Mouse (Mus musculus): ENCODE data around the gene Safb. TPM values are rescaled to one million over a fixed set of nuclear protein-coding genes. Genes with fewer than 3 reads are reported as not detected.

The Safb gene
- 86.9 and 95.7 TPM in 2 replicates for polyA plus RNA-seq (2015; fragmentation: Nextera tagmentation; extraction: Ambion mirVana)

- under 1% methylated on average over 83 of the region's 101 CpGs for WGBS
- H3K4me1 ChIP-seq (replicated peaks; ENCODE audit: control insufficient read depth, insufficient read depth, low read length) = peaks cover 30% of the 10 kb centered on the region
Observed at GRCm38 (mm10) chr17:56584257-56585130, at the start of gene Safb, which contains the start of gene Safb2. TSS of gene Safb (plus strand) at chr17:56584825. TSS of gene Safb2 (minus strand) at chr17:56584585.

DNA sequence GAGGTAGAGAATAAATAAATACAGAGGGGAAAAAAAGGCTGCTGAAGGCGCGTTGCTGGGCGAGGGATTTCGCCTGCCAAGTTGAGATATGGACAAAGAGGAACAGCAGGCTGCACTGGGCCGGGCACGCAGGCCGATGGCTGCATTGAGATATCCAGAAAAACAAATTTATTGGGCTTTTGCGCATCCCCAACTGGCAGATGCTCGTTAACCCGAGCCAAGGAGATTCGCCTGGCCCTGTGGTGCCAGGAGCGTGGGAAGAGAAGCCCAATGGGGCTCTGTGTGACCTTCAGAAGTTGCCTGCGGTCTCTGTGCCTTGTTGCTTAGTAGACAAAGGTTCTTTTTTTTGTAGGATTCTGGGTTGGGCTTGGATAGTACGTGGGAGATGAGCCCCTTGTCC is 48.4 kb upstream of the Safb start:
- 57% methylated on average over 14 of the region's 14 CpGs for WGBS
- no peak overlapping the region for H3K9ac ChIP-seq (ENCODE audit: low read length)
- no peak for ATAC-seq (ENCODE audit: low read depth)

More at GRCm38 (mm10) chr17:56584257-56585130, at the start of gene Safb, which contains the start of gene Safb2:
- Histone ChIP-seq H3K27me3 (ENCODE audit: control insufficient read depth, insufficient read depth, low read depth, low read length) (no peaks in the 10 kb centered on the region), H3K4me2 (ENCODE audit: low read depth, low read length) (peak within 1 kb of the TSS; percentile 85), H3K9me3 (ENCODE audit: control insufficient read depth, low read length) (no peaks in the 10 kb centered on the region), H3K36me3 (ENCODE audit: control insufficient read depth, insufficient read depth, low read length) (peaks cover 40% of the 10 kb centered on the region), H3K27ac (ENCODE audit: low read length) (peak within 1 kb of the TSS; percentile 97), H3K9ac (ENCODE audit: low read length) (peak within 1 kb of the TSS; percentile 96), H3K4me3 (ENCODE audit: low read length) (peak within 1 kb of the TSS; percentile 98)
- peak; percentile 96 for ATAC-seq (ENCODE audit: low read depth)

DNA sequence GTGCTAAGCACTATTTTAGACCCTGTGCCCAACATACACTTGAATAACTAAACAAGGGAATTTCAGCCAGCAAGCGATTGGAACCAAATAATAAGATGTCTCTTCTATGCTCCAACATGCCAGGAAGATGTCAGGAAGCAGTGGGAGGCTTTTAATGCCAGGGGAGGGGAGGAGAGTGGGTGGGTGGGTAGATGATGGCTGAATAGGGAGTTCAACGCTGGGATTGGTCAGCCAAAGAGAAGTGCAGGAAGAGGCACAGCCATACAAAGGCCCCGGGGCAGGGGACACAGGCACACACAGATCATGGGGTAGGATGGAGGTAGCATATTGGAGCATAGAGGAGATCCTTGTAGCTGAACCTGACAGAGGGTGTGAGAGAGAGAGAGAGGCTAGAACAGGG is 47.8 kb upstream of the Safb start:
- Histone ChIP-seq H3K27me3 (ENCODE audit: control insufficient read depth, insufficient read depth, low read depth, low read length) (no peaks in the 10 kb centered on the region), H3K9ac (ENCODE audit: low read length) (no peak overlapping the region), H3K4me3 (ENCODE audit: low read length) (no peak overlapping the region), H3K9me3 (ENCODE audit: control insufficient read depth, low read length) (no peaks in the 10 kb centered on the region), H3K36me3 (ENCODE audit: control insufficient read depth, insufficient read depth, low read length) (no peaks in the 10 kb centered on the region), H3K4me2 (ENCODE audit: low read depth, low read length) (no peak overlapping the region), H3K27ac (ENCODE audit: low read length) (no peak overlapping the region), H3K4me1 (replicated peaks; ENCODE audit: control insufficient read depth, insufficient read depth, low read length) (no peaks in the 10 kb centered on the region)
- no peak for ATAC-seq (ENCODE audit: low read depth)
- WGBS = 70% methylated on average over 3 of the region's 3 CpGs

More for the DNA sequence above, 48.4 kb upstream of the Safb start:
- H3K27me3 ChIP-seq (ENCODE audit: control insufficient read depth, insufficient read depth, low read depth, low read length) = no peaks in the 10 kb centered on the region
- H3K4me2 ChIP-seq (ENCODE audit: low read depth, low read length) = no peak overlapping the region
- no peaks in the 10 kb centered on the region for H3K9me3 ChIP-seq (ENCODE audit: control insufficient read depth, low read length)
- no peak overlapping the region for H3K27ac ChIP-seq (ENCODE audit: low read length)
- no peaks in the 10 kb centered on the region for H3K36me3 ChIP-seq (ENCODE audit: control insufficient read depth, insufficient read depth, low read length)
- no peaks in the 10 kb centered on the region for H3K4me1 ChIP-seq (replicated peaks; ENCODE audit: control insufficient read depth, insufficient read depth, low read length)
- no peak overlapping the region for H3K4me3 ChIP-seq (ENCODE audit: low read length)

DNA sequence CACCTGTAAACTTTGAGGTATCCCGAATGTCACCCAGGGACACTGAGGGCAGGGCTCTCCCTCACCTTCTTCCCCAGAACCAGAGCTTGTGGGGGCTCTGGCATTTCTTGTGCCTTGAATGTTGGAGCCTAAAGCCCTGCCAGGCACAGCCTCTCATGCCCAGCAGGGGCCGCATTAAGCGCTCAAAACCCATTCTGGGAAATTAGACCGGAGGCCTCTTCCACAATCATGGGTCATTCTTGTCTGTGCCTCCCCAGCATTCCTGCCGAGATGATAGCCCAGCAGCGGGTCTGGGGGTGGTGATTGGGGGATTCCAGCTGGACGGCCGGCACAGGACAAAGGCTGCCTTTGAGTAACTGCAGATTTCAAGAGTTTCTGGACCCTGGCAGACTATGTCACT is 46.7 kb upstream of the Safb start:
- H3K36me3 ChIP-seq (ENCODE audit: control insufficient read depth, insufficient read depth, low read length) = no peaks in the 10 kb centered on the region
- no peaks in the 10 kb centered on the region for H3K9me3 ChIP-seq (ENCODE audit: control insufficient read depth, low read length)
- no peak for ATAC-seq (ENCODE audit: low read depth)
- no peak overlapping the region for H3K27ac ChIP-seq (ENCODE audit: low read length)
- no peaks in the 10 kb centered on the region for H3K4me1 ChIP-seq (replicated peaks; ENCODE audit: control insufficient read depth, insufficient read depth, low read length)
- H3K27me3 ChIP-seq (ENCODE audit: control insufficient read depth, insufficient read depth, low read depth, low read length) = no peaks in the 10 kb centered on the region
- 35% methylated on average over 8 of the region's 8 CpGs for WGBS
- no peak overlapping the region for H3K9ac ChIP-seq (ENCODE audit: low read length)
- no peak overlapping the region for H3K4me2 ChIP-seq (ENCODE audit: low read depth, low read length)
- no peak overlapping the region for H3K4me3 ChIP-seq (ENCODE audit: low read length)

DNA sequence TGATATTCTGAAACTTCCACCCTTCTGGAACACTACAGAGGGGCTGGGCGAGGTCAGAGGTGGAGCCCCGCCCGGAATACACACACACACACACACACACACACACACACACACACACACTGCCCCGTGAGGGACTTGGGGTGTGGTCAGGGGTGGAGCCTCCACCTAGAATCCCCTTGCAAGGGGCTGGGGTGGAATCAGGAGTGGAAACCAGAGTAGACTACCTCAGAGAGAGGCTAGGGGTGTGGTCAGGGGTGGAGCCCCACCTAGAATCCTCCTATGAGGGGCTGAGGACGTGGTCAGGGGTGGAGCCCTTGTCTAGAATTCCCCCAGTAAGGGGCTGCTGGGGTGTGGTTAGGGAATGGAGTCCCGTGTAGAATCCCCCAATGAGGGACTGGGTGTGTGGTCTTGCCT is 44.1 kb upstream of the Safb start:
- no peak overlapping the region for H3K27ac ChIP-seq (ENCODE audit: low read length)
- WGBS = 19% methylated on average over 6 of the region's 6 CpGs
- no peaks in the 10 kb centered on the region for H3K27me3 ChIP-seq (ENCODE audit: control insufficient read depth, insufficient read depth, low read depth, low read length)
- ATAC-seq (ENCODE audit: low read depth) = peak; percentile 47; the same call in 1 of the 2 replicates
- no peak overlapping the region for H3K4me2 ChIP-seq (ENCODE audit: low read depth, low read length)
- H3K9me3 ChIP-seq (ENCODE audit: control insufficient read depth, low read length) = no peaks in the 10 kb centered on the region
- no peaks in the 10 kb centered on the region for H3K36me3 ChIP-seq (ENCODE audit: control insufficient read depth, insufficient read depth, low read length)
- no peaks in the 10 kb centered on the region for H3K4me1 ChIP-seq (replicated peaks; ENCODE audit: control insufficient read depth, insufficient read depth, low read length)
- H3K9ac ChIP-seq (ENCODE audit: low read length) = no peak overlapping the region
- no peak overlapping the region for H3K4me3 ChIP-seq (ENCODE audit: low read length)

GRCm38 (mm10) chr17:56542736-56543135 is 41.9 kb upstream of the Safb start:
- Histone ChIP-seq H3K27ac (ENCODE audit: low read length) (no peak overlapping the region), H3K9me3 (ENCODE audit: control insufficient read depth, low read length) (no peaks in the 10 kb centered on the region), H3K4me2 (ENCODE audit: low read depth, low read length) (no peak overlapping the region), H3K27me3 (ENCODE audit: control insufficient read depth, insufficient read depth, low read depth, low read length) (no peaks in the 10 kb centered on the region), H3K4me3 (ENCODE audit: low read length) (no peak overlapping the region), H3K4me1 (replicated peaks; ENCODE audit: control insufficient read depth, insufficient read depth, low read length) (no peaks in the 10 kb centered on the region), H3K9ac (ENCODE audit: low read length) (no peak overlapping the region), H3K36me3 (ENCODE audit: control insufficient read depth, insufficient read depth, low read length) (no peaks in the 10 kb centered on the region)
- 52% methylated on average over 8 of the region's 8 CpGs for WGBS
- no peak for ATAC-seq (ENCODE audit: low read depth)

DNA sequence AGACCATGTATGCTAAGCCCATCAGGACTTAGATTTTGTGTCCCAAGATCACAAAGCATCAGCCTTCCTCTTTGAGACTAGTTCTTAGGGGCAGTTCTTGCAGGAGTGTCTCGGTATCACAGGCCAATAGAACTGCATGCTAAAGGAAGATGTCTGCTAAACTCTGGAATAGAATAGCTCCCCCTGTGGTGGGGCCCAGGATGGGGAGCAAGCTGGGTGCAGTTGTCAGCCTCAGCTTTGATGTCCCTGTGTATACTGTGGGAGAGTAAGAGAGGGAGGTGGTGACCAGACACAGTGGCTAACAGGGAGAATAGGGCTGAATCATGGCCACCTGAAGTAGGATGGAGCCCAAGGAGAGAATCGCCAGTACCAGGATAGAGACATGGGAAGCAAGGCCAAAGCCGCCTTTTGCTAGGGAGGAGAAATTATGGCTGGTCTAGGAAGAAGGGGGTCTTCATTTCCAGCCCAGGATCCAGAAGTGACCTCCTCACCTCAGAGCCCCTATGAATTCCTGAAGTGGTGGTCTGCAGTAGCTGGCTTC is 40.9 kb upstream of the Safb start:
- no peak overlapping the region for H3K9ac ChIP-seq (ENCODE audit: low read length)

DNA sequence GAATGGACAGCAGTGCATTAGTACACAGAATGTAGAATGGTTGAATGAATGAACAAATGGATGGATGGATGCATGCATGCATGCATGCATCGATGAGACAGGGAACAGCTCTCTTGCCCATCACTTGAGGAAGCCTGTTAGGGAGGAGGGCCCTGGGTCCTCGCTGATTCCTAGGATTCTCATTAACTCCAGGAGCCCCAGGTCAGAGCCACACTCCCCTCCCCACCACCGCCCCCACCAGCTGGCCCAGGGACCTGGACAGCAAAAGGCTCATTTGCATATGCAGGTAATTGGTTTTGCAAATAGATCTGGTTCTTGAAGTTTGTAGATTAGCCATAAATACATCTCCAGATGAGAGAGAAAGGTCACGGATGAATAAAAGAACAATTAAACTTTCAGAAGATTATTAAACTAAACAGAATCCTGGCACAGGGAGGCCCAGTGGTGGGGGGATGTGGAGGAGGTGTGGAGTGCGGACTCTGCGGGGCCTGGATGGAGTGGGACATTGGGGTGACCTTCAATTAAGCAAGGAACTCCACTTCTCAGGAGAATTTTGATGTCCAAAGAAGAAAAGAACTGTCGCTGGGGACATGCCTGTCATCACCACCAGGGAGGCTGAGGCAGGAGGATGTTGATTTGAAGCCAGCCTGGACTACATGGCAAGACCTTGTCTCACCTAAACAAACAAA is 39.8 kb upstream of the Safb start:
- H3K4me2 ChIP-seq (ENCODE audit: low read depth, low read length) = no peak overlapping the region
- 71% methylated on average over 7 of the region's 7 CpGs for WGBS
- H3K9ac ChIP-seq (ENCODE audit: low read length) = no peak overlapping the region
- no peak overlapping the region for H3K27ac ChIP-seq (ENCODE audit: low read length)
- H3K27me3 ChIP-seq (ENCODE audit: control insufficient read depth, insufficient read depth, low read depth, low read length) = no peaks in the 10 kb centered on the region
- H3K36me3 ChIP-seq (ENCODE audit: control insufficient read depth, insufficient read depth, low read length) = no peaks in the 10 kb centered on the region
- ATAC-seq (ENCODE audit: low read depth) = no peak
- no peaks in the 10 kb centered on the region for H3K9me3 ChIP-seq (ENCODE audit: control insufficient read depth, low read length)
- H3K4me1 ChIP-seq (replicated peaks; ENCODE audit: control insufficient read depth, insufficient read depth, low read length) = no peaks in the 10 kb centered on the region
- H3K4me3 ChIP-seq (ENCODE audit: low read length) = no peak overlapping the region

More for the DNA sequence above, 40.9 kb upstream of the Safb start:
- no peak overlapping the region for H3K27ac ChIP-seq (ENCODE audit: low read length)
- H3K4me1 ChIP-seq (replicated peaks; ENCODE audit: control insufficient read depth, insufficient read depth, low read length) = no peaks in the 10 kb centered on the region
- ATAC-seq (ENCODE audit: low read depth) = no peak
- no peaks in the 10 kb centered on the region for H3K27me3 ChIP-seq (ENCODE audit: control insufficient read depth, insufficient read depth, low read depth, low read length)
- H3K4me2 ChIP-seq (ENCODE audit: low read depth, low read length) = no peak overlapping the region
- no peaks in the 10 kb centered on the region for H3K9me3 ChIP-seq (ENCODE audit: control insufficient read depth, low read length)
- H3K36me3 ChIP-seq (ENCODE audit: control insufficient read depth, insufficient read depth, low read length) = no peaks in the 10 kb centered on the region
- WGBS = 61% methylated on average over 3 of the region's 3 CpGs
- no peak overlapping the region for H3K4me3 ChIP-seq (ENCODE audit: low read length)

DNA sequence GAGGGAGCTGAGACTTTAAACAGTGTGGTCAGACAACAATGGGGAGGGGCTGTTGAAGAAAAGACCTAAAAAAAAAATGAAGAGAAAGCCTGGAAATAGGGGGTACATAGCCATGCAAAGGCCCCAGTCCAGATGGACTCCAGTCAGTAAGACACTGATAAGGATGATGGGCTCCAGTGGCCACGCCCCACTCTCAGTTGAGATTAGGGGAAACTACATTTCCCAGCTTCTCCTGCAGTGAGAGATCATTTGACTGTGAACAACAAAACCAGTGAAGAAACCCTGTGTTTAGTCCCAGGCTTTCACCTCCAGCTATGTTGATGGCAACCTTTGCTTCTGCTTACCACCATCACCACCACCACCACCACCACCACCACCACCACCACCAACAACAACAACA is 38.7 kb upstream of the Safb start:
- Histone ChIP-seq H3K4me1 (replicated peaks; ENCODE audit: control insufficient read depth, insufficient read depth, low read length) (no peaks in the 10 kb centered on the region), H3K9me3 (ENCODE audit: control insufficient read depth, low read length) (no peaks in the 10 kb centered on the region), H3K27ac (ENCODE audit: low read length) (no peak overlapping the region), H3K4me2 (ENCODE audit: low read depth, low read length) (no peak overlapping the region), H3K27me3 (ENCODE audit: control insufficient read depth, insufficient read depth, low read depth, low read length) (no peaks in the 10 kb centered on the region), H3K36me3 (ENCODE audit: control insufficient read depth, insufficient read depth, low read length) (no peaks in the 10 kb centered on the region), H3K4me3 (ENCODE audit: low read length) (no peak overlapping the region), H3K9ac (ENCODE audit: low read length) (no peak overlapping the region)
- ATAC-seq (ENCODE audit: low read depth) = no peak
- 50% methylated on average over 1 of the region's 1 CpGs for WGBS

All from lung, embryonic 16.5 days (tissue).